Mouse (Mus musculus) neutrophil, adult 5-6 weeks (primary cell): ENCODE results near the gene Pglyrp1. TPM values are rescaled to one million over a fixed set of nuclear protein-coding genes. Genes with fewer than 3 reads are reported as not detected.
"Not testable (repeated sequence)": the region's sequence is repeated elsewhere in the genome, so short reads cannot be mapped to it uniquely, and the experiment has no call there.

Experiments
- ATAC-seq: fragments of 151-379, 151-347 bp; 2 replicates; pipeline ENCODE4 v1.8.0; 2017; ENCODE audit warnings: mild to moderate bottlenecking, moderate TSS enrichment; ENCODE audit not compliant: insufficient number of reproducible peaks, poor library complexity, low FRiP score, severe bottlenecking; ENCODE audit errors: extremely low read depth
- total RNA-seq: library from RNA; stranded (forward); fragments of 200-1000 nt; gene quantifications from 2 replicates; pipeline ENCODE4 v1.2.3, GENCODE M21; 2017

Pglyrp1 gene
- total RNA-seq, result 146 and 154 TPM in 2 replicates

GRCm38 (mm10) chr7:18871031-18871430, at the start of gene Pglyrp1:
TSS of gene Pglyrp1 (plus strand) at chr7:18871331.
- ATAC-seq, result not testable (repeated sequence)

DNA sequence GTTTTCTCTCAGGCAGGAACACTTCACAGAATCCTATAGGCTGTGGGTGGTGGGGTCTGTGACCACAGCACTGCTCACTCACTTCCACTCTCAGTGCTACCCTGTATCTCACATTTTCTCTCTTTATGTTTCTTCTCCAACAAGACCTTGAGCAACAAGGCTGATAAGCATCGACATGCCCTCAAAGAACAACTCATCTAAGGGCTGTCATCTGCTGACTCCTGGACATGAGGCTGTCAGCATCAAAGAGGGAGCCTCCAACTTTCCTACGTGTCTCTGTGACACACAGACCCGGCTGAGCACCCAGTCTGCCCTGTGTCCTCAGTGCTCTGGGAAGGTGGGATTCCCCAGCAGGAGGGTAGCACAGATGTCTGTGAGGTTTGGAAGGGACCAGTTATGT, 49.6 kb upstream of the Pglyrp1 start, which contains the start of gene Psg17:
Psg17 (minus strand) TSS at position 101 of the 400 bp plus-strand sequence.
- ATAC-seq, result no peak

- no peak for ATAC-seq
These were observed 43.2 kb upstream of the Pglyrp1 start for GRCm38 (mm10) chr7:18827792-18828546.

GRCm38 (mm10) chr7:18828592-18828991, 42.5 kb upstream of the Pglyrp1 start:
- ATAC-seq, result no peak

GRCm38 (mm10) chr7:18829545-18829944, 41.6 kb upstream of the Pglyrp1 start:
- no peak for ATAC-seq

- no peak for ATAC-seq
These were observed 38.8 kb upstream of the Pglyrp1 start for GRCm38 (mm10) chr7:18832298-18832697.

- ATAC-seq, result no peak
These were observed 31.3 kb upstream of the Pglyrp1 start, which contains the start of gene Mill2 for GRCm38 (mm10) chr7:18839865-18840264. TSS of gene Mill2 (plus strand) at chr7:18839966.

DNA sequence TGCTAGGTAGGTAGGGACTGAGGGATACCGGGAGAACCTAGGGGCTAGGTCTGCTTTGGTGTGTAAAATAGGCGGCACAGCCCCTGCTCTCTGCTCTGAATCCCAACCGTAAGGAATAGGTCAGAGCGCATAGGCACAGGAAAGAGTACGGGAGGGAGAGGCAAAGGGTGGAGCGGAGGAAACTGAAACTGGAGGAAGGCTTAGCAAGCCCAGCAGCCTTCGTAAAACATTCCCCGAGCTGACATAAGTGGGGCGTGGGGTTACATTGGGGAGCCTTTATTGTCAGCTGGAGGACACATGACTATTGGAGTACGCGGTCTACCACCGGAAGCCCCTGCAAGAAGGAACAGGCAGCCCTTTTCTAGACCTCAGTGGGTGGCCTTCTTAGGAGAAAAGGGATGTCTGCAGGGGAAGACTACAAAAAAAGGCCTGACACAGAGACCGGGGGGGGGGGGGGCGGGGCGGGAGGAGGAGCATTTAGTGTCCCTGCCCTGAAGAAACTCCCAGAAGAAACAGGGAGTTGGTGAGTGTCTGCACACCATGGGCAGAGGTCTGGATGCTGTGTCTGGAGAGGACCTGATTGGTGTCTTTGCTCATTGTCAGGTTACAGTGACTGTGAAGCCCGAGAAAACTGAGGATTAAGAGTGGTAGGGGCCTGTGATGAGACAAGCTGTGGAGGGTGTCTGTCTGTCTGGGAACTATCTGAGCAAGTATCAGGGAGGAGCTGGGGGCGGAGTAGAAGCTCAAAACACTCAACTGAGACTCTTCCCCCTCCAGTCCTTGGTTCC, 30.6 kb upstream of the Pglyrp1 start:
- ATAC-seq, result no peak

GRCm38 (mm10) chr7:18841174-18841567, 30.0 kb upstream of the Pglyrp1 start:
- ATAC-seq, result no peak

- ATAC-seq, result no peak
These were observed 26.3 kb upstream of the Pglyrp1 start for GRCm38 (mm10) chr7:18844811-18845210.

DNA sequence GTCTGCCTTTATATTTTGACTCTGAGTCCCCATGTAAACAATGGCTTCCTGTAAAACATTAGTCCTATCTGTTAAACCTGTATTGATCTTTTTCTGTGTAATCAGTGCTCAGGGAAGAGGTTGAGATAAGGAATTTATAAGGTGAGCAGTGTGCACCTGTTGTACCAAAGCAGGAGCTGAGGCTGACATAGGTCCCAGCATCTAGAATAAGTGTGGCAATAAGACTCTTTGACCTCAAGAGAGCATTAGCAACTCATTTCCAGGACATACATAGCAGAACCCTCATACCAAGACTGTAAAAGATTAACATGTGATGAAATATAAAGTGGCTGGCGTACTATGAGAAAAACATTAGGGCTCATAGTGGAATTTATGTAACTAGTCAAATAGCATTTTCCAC, 22.7 kb upstream of the Pglyrp1 start:
- ATAC-seq, result no peak

DNA sequence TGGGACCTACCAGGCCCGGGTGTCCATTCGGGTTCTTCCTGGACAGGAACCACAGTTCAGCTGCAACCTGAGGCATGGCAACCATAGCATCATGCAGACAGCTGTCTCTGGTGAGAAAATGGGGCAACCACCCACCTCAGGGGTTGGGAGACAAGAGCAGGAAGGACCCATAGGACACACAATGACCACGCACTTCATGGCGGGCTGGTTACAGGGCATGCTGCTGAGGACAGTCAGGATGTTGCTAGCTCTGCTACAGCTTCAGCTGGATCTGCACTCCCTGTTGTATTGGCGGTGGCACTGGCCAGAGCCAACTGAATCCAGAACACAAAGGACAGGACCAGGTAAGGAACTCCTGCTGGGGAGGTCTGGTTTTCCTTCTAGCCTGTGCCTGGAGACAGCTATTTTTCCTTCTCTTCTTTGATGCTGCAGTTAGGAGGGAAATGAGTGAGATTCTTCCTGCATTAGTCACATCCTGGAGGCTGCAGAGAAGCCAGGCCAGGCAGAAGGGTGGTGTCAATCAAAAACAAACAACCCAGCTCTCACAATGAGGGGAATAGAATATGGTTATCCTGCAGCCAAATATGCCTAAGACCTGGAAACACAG, 12.7 kb upstream of the Pglyrp1 start:
- no peak for ATAC-seq

GRCm38 (mm10) chr7:18862801-18863200, 8.3 kb upstream of the Pglyrp1 start:
- no peak for ATAC-seq

- no peak for ATAC-seq
These were observed 2.6 kb upstream of the Pglyrp1 start for GRCm38 (mm10) chr7:18868491-18868890.

DNA sequence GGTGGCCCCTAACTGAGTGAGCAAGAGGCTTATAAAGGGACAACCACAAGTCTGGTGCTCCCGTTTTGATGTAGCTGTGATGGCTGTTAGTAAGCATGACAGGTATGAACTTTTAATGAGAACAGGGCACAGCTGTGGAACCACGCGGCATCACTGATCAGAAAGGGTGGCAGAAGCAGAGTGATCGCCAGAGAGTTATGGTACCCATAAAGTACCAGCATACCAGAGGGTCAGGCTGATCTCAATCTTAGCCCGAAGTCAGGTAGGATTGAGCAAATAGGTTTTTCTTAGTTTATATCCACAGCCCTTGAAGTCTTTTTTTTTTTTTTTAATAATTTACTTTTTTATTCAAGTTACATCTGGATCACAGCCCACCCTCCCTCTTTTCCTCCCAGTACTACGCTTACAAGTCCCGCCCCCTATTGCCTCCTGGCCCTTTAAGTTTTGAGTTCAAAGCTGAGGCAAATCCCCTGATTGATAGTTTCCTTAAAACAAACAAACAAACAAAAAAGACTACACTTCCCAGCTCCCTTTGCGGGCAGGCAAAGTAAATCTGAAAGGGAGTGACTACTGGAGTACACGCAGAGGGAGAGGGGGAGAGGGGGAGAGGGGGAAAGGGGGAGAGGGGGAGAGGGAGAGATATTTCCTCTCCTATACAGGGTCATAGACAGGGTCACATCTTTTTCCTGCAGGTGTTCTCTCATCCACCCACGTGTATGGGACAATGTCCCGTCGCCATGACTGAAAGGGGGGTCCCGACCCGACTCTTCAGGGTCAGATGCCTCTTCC, 1.1 kb downstream of the Pglyrp1 start:
- no peak for ATAC-seq

GRCm38 (mm10) chr7:18872816-18873215, 1.7 kb downstream of the Pglyrp1 start:
- no peak for ATAC-seq

- peak; percentile 95 for ATAC-seq
These were observed 2.1 kb downstream of the Pglyrp1 start for GRCm38 (mm10) chr7:18873253-18873652.

- no peak for ATAC-seq
These were observed 4.2 kb downstream of the Pglyrp1 start for GRCm38 (mm10) chr7:18875372-18875771.

DNA sequence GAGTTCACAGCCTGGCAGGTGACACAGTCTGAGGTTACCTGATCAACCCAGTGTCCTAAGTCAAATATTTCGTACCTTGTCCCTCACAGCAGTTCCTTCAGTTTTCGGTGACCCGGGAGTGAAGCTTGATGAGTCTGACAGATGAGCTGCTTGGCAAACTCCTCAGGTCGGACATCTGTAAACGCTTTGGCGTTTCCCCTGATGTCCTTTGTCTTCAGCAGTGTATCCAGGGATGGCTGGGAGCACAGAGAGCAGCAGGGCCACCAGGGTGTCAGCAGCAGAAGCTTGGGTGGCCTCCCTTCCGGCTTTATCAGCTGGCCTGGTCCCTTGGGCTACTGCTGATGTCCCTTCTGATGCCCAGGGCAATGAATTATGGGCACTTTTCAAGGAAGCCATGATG, 7.6 kb downstream of the Pglyrp1 start:
- no peak for ATAC-seq
